Mouse (Mus musculus): Measurements from ENCODE around the gene Sgip1.

- TF ChIP-seq CTCF (IDR thresholded peaks at IDR 0.05; ENCODE audit: low read depth, low read length) (no peak), TAL1 (conservative IDR thresholded peaks at IDR 0.05; ENCODE audit: low read depth, low read length) (no peak), POLR2AphosphoS5 (IDR thresholded peaks at IDR 0.05; ENCODE audit: insufficient replicate concordance, low read depth, low read length) (no peak)
Observed at GRCm38 (mm10) chr4:102886459-102886858, 145.4 kb downstream of the Sgip1 start.
